Mouse (Mus musculus) liver, embryonic 12.5 days (tissue): ENCODE data around the gene Dcun1d4. TPM values are rescaled to one million over a fixed set of nuclear protein-coding genes. Genes with fewer than 3 reads are reported as not detected.

ENCODE experiments used
- ATAC-seq: fragments of 200-750 bp; cut with Nextera tagmentation; 2 replicates; pipeline ENCODE4 v1.8.0; 2017; ENCODE audit warnings: moderate number of reproducible peaks, mild to moderate bottlenecking, moderate library complexity
- H3K27ac ChIP-seq: fragments of 300-500 bp; sonication (generic); 2 replicates; pipeline ENCODE4 v1.5.1; 2016; ENCODE audit warnings: mild to moderate bottlenecking
- H3K27me3 ChIP-seq: fragments of 300-500 bp; sonication (generic); replicated peaks from 2 replicates; pipeline ENCODE4 v1.6.1; 2016; ENCODE audit warnings: mild to moderate bottlenecking, moderate library complexity
- H3K36me3 ChIP-seq: fragments of 300-500 bp; sonication (generic); 2 replicates; pipeline ENCODE4 v1.6.1; 2016; ENCODE audit warnings: mild to moderate bottlenecking, moderate library complexity
- H3K4me1 ChIP-seq: fragments of 300-500 bp; sonication (generic); 2 replicates; pipeline ENCODE4 v1.6.1; 2016
- H3K4me2 ChIP-seq: fragments of 300-500 bp; sonication (generic); 2 replicates; pipeline ENCODE4 v1.6.1; 2016; ENCODE audit warnings: mild to moderate bottlenecking, moderate library complexity
- H3K4me3 ChIP-seq: fragments of 300-500 bp; sonication (generic); 2 replicates; pipeline ENCODE4 v1.5.1; 2016; ENCODE audit warnings: mild to moderate bottlenecking, moderate library complexity
- H3K9ac ChIP-seq: fragments of 300-500 bp; sonication (generic); 2 replicates; pipeline ENCODE4 v1.6.1; 2016; ENCODE audit warnings: mild to moderate bottlenecking, moderate library complexity
- H3K9me3 ChIP-seq: fragments of 300-500 bp; sonication (generic); replicated peaks from 2 replicates; pipeline ENCODE4 v1.6.1; 2016; ENCODE audit warnings: mild to moderate bottlenecking, moderate library complexity
- WGBS: fragments of 180-500 bp; shearing (Covaris S2); methylation state at CpG from one replicate; pipeline ENCODE4 v1.1.7; 2016; ENCODE audit not compliant: insufficient replicate concordance; 5-methylcytosine and 5-hydroxymethylcytosine counted together
- polyA plus RNA-seq: library from polyadenylated mRNA; unstranded; fragments of >200 nt; fragmentation: Nextera tagmentation; extraction: Ambion mirVana; gene quantifications from 2 replicates; pipeline ENCODE4 v1.2.1, GENCODE M21; 2016

The Dcun1d4 gene
- 5.5 and 6.4 TPM in 2 replicates for polyA plus RNA-seq

DNA sequence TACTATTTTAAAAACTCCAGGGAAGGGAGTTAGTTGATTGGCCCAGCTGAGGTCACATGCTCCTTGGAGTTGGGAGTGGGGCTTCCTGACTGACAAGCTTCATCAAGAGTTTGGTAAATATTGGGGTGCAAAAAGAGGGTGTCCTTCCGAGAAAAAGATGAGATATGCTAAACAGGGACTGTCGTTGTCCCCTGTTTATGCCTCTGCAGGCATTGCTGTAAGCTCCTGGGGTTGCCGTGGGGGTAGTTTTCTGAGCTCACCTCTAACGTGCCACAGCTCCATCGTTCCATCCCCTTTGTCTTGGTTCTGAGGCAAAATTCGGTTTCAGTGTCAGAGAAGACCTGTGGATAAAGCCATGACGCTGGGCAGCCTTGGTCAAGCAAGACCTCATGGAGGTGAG, at the start of gene Dcun1d4:
Gene Dcun1d4, plus strand, starts transcription at position 301 of the 400 bp plus-strand sequence.
- Histone ChIP-seq H3K9me3 (no peaks in the 10 kb centered on the region), H3K9ac (no peak within 1 kb of the TSS), H3K4me2 (no peak within 1 kb of the TSS), H3K36me3 (no peaks in the 10 kb centered on the region), H3K4me3 (no peak within 1 kb of the TSS), H3K27ac (no peak within 1 kb of the TSS), H3K4me1 (no peaks in the 10 kb centered on the region), H3K27me3 (no peaks in the 10 kb centered on the region)
- WGBS = 64% methylated on average over 7 of the region's 7 CpGs
- ATAC-seq = no peak

DNA sequence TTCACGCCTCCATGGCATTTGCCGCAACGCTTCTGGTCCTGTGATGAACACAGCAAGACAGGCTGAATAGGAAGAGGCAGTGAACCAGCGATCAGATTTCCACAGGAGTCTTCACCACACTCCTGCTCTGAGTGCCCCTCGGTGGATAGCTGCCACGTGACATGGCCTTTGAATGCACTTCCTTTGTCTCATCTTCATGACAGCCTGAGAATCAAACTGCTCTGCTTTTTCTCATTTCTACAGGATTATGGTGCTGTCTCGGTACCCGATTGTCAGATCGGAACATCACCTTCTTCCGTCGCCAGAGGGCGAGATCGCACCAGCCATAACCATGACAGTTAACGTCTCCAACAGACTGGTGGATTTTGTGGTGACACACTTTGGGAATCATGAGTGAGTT, 49.2 kb upstream of the Dcun1d4 start:
- no peak for ATAC-seq
- H3K36me3 ChIP-seq = no peaks in the 10 kb centered on the region
- no peaks in the 10 kb centered on the region for H3K27me3 ChIP-seq
- H3K9me3 ChIP-seq = no peaks in the 10 kb centered on the region
- H3K4me3 ChIP-seq = no peak overlapping the region
- WGBS = 20% methylated on average over 14 of the region's 14 CpGs
- H3K4me1 ChIP-seq = no peaks in the 10 kb centered on the region
- no peak overlapping the region for H3K27ac ChIP-seq
- no peak overlapping the region for H3K4me2 ChIP-seq
- H3K9ac ChIP-seq = no peak overlapping the region

DNA sequence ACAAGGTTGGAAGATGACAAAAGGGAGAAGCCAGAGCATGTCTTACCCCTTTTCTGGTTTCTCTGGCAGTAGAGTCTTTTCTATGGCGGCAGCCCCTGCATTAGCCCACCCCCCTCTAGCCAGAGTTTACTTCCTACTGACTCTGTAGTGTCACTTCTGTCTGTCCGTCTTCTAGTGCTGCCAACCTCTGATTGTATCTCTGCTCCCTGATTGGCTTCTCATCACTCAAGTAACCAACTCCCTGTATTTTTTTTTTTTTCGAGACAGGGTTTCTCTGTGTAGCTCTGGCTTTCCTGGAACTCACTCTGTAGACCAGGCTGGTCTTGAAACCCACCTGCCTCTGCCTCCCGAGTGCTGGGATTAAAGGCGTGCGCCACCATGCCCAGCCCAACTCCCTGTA, 48.0 kb upstream of the Dcun1d4 start:
- H3K36me3 ChIP-seq = no peaks in the 10 kb centered on the region
- no peak overlapping the region for H3K4me3 ChIP-seq
- no peak overlapping the region for H3K9ac ChIP-seq
- no peaks in the 10 kb centered on the region for H3K9me3 ChIP-seq
- H3K4me2 ChIP-seq = no peak overlapping the region
- no peaks in the 10 kb centered on the region for H3K27me3 ChIP-seq
- no peak for ATAC-seq
- WGBS = 50% methylated on average over 6 of the region's 6 CpGs
- no peak overlapping the region for H3K27ac ChIP-seq
- no peaks in the 10 kb centered on the region for H3K4me1 ChIP-seq

DNA sequence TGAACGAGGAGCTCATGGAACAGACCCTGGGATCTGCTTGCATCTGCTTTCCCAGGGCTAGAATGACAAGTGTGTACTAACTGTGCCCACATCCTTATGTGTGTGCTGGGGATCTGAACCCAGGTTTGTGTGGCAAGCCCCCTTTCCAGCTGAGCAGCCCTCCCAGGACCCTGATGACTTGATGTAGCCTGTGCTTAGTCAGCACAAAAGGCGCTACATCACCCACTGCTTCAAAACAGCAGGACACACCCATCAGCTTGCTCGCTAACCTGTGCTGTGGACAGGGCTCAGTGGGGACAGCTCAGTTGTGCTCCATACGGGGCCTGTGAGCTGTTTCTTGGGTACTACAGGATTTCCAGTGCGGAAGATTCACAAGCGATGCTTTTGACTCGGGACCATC, 46.0 kb upstream of the Dcun1d4 start:
- no peak for ATAC-seq
- Histone ChIP-seq H3K27ac (no peak overlapping the region), H3K4me2 (no peak overlapping the region), H3K36me3 (no peaks in the 10 kb centered on the region), H3K4me3 (no peak overlapping the region), H3K9ac (no peak overlapping the region), H3K9me3 (no peaks in the 10 kb centered on the region), H3K4me1 (no peaks in the 10 kb centered on the region), H3K27me3 (no peaks in the 10 kb centered on the region)
- WGBS = 71% methylated on average over 7 of the region's 7 CpGs

DNA sequence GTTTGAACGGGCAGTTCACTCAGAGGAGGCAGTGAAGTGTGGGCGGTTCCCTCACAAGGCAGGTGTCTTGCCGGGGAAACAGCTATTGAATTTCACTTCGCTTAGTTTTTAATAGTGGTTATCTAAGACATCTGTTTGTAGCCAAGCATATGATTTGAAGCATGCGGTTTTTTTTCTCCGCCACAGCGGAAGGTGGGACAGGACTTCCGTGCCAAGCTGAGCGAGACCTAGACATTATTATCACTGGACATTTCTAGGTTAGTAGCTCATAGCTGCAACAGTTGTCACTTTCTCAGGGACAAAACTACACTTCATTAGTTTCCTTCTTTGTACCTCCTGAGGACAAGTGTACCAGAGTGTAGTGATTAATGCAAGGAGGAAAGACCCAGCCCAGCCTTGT, 38.6 kb upstream of the Dcun1d4 start:
- Histone ChIP-seq H3K27ac (no peak overlapping the region), H3K9me3 (no peaks in the 10 kb centered on the region), H3K4me1 (no peaks in the 10 kb centered on the region), H3K36me3 (no peaks in the 10 kb centered on the region), H3K4me3 (no peak overlapping the region), H3K9ac (no peak overlapping the region), H3K27me3 (no peaks in the 10 kb centered on the region), H3K4me2 (no peak overlapping the region)
- 77% methylated on average over 9 of the region's 9 CpGs for WGBS
- ATAC-seq = no peak

DNA sequence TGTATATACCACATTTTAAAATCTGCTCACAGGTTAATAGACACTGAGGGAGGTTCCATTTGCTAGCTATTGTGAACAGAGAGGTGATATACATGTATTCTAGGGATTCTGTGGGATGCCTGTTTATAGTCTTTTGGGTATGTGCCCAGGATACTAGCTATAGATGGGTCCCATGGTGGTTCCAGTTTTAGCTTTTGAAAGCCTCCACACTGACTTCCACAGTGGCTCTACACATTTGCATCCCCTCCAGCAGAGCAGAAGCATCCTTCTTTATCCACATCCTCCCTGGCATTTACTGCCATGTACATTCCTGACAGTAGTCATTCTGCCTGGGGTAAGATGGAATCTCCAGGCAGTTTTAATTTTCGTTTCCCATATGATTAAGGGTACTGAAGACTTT, 30.5 kb upstream of the Dcun1d4 start:
- H3K36me3 ChIP-seq = no peaks in the 10 kb centered on the region
- no peak overlapping the region for H3K4me3 ChIP-seq
- WGBS = 44% methylated on average over 1 of the region's 1 CpGs
- no peaks in the 10 kb centered on the region for H3K4me1 ChIP-seq
- no peak overlapping the region for H3K27ac ChIP-seq
- no peak overlapping the region for H3K4me2 ChIP-seq
- ATAC-seq = no peak
- no peaks in the 10 kb centered on the region for H3K27me3 ChIP-seq
- H3K9ac ChIP-seq = no peak overlapping the region
- H3K9me3 ChIP-seq = no peaks in the 10 kb centered on the region

DNA sequence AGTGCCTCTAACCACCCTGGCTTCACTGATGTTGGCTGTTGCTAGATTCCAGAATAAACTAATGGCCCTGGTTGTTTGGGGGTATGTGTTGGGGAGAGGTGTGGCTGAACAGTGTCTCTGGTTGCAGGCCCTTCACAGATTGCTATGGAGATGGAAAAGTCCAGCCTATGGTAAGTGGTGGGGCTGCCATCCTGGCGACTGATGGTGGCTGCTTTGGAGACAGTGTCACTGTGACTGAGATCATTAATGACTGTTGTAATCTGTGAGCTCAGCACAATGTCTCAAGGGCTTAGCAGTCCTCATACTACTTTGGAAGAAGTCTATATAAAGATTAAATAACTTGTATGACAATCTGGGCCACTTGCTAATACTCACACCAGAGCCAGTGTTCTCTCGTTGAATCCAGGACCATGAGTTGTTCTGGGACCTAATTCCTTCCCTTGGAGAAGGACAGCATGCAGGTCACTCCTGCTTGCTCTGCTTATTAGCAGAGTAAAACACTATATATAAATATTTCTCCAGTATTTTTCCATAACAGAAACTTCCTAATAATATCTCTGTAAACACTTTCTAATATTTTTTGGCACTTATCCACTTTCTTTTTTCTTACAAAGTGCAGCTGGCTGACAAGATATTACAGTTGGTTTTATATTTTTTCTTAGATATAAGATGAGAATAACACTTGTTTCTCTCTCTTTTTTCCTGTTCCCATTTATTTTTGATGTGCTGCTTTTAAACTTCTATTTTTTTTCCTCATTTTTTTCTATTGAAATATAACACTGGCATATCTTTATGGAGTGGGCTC, 26.1 kb upstream of the Dcun1d4 start:
- H3K36me3 ChIP-seq = no peaks in the 10 kb centered on the region
- H3K27me3 ChIP-seq = no peaks in the 10 kb centered on the region
- 56% methylated on average over 2 of the region's 2 CpGs for WGBS
- H3K9ac ChIP-seq = no peak overlapping the region
- no peak overlapping the region for H3K27ac ChIP-seq
- ATAC-seq = no peak
- no peak overlapping the region for H3K4me2 ChIP-seq
- H3K9me3 ChIP-seq = no peaks in the 10 kb centered on the region
- H3K4me1 ChIP-seq = no peaks in the 10 kb centered on the region
- no peak overlapping the region for H3K4me3 ChIP-seq

DNA sequence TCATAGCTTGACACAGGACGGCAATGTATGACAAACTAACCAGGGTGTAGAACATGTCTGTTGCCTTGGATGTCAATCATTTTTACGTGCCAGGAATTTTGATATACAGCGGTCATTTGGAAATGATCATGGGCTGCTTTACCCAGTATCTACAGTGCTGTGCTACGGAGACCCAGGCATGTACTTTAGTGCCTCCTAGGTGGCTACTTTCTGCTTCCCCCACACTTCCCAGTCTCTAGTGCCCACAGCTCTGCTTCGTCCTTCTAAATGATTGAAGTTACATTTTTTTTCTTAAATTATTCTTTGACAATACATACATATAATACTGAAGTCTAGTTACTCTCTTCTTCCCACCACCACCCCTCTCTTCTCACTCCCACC, 25.5 kb upstream of the Dcun1d4 start:
- no peaks in the 10 kb centered on the region for H3K9me3 ChIP-seq
- H3K4me3 ChIP-seq = no peak overlapping the region
- no peaks in the 10 kb centered on the region for H3K27me3 ChIP-seq
- H3K4me1 ChIP-seq = no peaks in the 10 kb centered on the region
- no peak overlapping the region for H3K4me2 ChIP-seq
- 64% methylated on average over 5 of the region's 5 CpGs for WGBS
- no peak overlapping the region for H3K9ac ChIP-seq
- no peaks in the 10 kb centered on the region for H3K36me3 ChIP-seq
- H3K27ac ChIP-seq = no peak overlapping the region
- no peak for ATAC-seq

DNA sequence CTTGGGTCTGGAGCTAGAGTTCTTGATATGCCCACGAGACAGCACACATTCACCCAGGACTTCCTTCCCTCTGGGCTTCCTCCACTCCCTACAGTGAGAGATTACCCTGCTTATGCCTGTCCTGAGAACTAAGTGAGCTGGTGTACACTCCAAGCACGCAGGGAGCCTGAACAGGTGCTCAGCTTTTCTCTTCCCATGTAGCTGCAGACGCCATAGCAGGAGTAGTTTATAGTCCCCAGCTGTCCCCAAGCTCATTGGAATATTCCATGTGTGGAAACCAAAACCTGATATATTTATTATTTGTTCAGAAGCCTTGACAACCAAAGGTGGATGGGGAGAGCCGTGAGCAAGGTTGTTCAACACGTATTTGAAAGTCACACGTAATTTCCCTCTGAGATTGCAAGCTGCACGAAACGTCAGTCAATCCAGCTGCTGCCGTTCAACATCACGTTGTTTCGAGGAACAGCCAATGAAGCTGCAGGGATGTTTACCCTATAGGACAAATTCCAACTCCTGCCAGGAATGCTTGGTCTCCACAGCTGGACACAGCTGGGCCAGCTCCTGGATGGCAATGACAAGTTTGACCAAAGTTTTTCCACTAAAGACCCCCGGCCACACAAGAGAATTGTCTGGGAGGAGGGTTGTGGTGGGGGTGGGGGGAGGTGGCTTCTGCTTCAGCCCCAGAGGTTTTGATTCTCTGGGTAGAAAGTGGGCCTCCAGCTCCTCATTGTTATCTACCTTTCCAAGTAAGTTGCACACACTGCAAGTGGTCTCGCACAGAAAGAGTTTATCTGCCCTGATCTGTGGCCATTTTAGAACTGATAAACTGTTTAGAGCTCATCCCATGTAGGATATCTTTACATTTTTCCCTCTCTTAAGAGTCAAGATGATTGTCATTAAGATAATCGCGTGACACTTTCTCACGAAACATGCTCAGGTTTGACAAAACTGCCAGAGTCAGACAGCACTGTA, 12.1 kb upstream of the Dcun1d4 start:
- Histone ChIP-seq H3K4me3 (no peak overlapping the region), H3K9me3 (no peaks in the 10 kb centered on the region), H3K36me3 (no peaks in the 10 kb centered on the region), H3K9ac (no peak overlapping the region), H3K4me1 (no peaks in the 10 kb centered on the region), H3K27me3 (no peaks in the 10 kb centered on the region), H3K27ac (no peak overlapping the region), H3K4me2 (no peak overlapping the region)
- 70% methylated on average over 16 of the region's 16 CpGs for WGBS
- ATAC-seq = no peak

DNA sequence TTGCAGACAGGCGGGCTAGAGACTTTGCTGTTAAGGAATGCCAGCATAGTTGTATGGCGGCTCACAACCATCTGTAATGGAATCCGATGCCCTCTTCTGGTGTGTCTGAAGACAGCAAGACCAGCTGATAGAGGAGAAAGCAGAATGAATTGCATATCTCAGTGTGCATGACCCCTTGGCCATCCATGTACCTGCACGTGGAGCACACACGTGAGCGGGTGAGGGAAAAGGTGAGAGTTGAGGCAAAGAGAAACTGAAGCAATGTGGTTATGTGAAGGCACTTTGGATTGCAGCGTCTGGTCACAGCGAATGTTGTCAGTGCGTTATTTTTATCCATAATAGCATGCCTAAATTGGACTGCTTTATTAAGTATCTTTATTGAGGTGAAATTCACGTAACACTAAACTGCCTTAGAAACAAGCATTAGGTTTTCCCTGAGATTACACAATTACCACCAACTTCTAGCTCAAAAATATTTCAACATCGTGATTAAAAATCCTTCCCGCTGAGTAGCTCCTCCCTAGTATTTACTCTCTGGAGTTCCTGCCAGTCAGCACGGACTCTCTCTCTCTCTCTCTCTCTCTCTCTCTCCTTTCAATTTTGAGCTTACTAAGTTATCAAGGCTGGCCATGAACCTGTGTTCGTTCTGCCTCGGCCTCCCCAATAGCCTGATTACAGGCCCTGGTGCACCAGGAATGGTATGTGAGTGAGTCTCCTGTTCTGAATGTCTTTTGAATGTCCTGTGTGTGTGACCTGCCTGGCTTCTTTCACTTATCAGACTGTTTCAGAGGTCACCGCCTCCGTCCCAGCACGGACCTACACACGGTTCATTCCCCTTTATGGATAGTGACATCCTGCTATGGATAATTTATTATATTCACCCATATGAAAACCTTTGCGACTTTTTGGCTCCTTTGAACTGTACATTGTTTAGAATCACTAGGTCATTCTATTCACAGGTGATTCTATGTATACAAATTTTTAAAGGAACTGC, 6.1 kb upstream of the Dcun1d4 start:
- Histone ChIP-seq H3K27ac (no peak overlapping the region), H3K4me3 (no peak overlapping the region), H3K4me1 (no peaks in the 10 kb centered on the region), H3K27me3 (no peaks in the 10 kb centered on the region), H3K9ac (no peak overlapping the region), H3K4me2 (no peak overlapping the region), H3K9me3 (no peaks in the 10 kb centered on the region), H3K36me3 (no peaks in the 10 kb centered on the region)
- no peak for ATAC-seq
- WGBS = 76% methylated on average over 20 of the region's 20 CpGs

DNA sequence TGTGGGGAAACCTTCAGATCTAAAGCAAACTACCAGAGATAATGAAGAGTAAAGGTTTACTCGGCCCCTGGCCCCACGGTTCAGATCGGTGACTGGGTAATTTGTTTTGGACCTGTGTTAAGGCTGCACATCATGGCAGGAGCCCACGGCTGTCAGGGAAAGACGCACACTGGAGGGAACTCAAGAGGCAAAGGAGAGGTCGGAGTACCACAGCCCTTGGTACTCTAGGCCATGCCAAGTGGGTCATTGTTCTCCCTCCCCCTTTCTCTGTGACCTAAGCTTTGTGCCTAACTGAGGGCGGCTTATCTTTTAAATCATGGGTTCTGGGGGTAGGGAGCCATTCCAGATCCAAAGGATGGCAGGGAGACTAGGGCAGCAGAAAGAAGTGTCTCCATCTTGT, 601 bp downstream of the Dcun1d4 start:
- H3K36me3 ChIP-seq = no peaks in the 10 kb centered on the region
- no peak overlapping the region for H3K4me3 ChIP-seq
- no peak for ATAC-seq
- no peak overlapping the region for H3K4me2 ChIP-seq
- no peaks in the 10 kb centered on the region for H3K9me3 ChIP-seq
- H3K27me3 ChIP-seq = no peaks in the 10 kb centered on the region
- no peak overlapping the region for H3K27ac ChIP-seq
- H3K4me1 ChIP-seq = no peaks in the 10 kb centered on the region
- WGBS = 74% methylated on average over 7 of the region's 7 CpGs
- H3K9ac ChIP-seq = no peak overlapping the region
